Mouse (Mus musculus) brain, embryonic 14.5 days (tissue): Measurements from ENCODE around the gene Sbno2.

Source experiments
- CTCF ChIP-seq: fragments of 200-500 bp; IDR thresholded peaks from 2 replicates; pipeline ENCODE4 v1.5.1; 2012; ENCODE audit warnings: inconsistent platforms, mild to moderate bottlenecking, moderate library complexity, borderline replicate concordance; ENCODE audit not compliant: insufficient read depth, insufficient read length; ENCODE audit errors: extremely low read depth
- POLR2A ChIP-seq: fragments of 200-500 bp; IDR thresholded peaks from 2 replicates; pipeline ENCODE4 v1.6.1; 2012; ENCODE audit warnings: mild to moderate bottlenecking, inconsistent platforms, borderline replicate concordance; ENCODE audit not compliant: poor library complexity, insufficient read depth, insufficient read length, severe bottlenecking; ENCODE audit errors: extremely low read depth

DNA sequence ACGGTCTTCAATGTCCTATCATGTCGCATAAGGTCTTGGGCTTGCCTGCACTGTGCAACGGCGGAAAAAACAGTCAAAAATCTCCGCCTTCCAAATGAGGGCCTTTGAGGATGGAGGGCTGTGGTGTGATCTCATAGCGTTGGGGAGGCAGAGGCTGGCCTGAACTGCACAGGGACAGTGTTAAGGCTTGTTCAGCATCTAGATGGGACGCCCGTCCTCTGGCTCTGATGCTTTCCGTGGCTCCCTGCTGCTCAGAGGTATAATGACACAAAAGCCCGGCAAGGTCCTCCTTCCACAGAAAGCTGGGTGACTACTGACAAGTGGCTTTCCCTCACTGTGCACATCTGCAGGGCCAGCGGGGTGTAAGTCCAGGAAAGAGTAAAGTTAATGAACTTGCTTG, 85.2 kb downstream of the Sbno2 start:
- TF ChIP-seq CTCF (no peak), POLR2A (no peak)
